Comparison of ENCODE assay signal across 8 mouse cellular contexts in the genomic region with DNA sequence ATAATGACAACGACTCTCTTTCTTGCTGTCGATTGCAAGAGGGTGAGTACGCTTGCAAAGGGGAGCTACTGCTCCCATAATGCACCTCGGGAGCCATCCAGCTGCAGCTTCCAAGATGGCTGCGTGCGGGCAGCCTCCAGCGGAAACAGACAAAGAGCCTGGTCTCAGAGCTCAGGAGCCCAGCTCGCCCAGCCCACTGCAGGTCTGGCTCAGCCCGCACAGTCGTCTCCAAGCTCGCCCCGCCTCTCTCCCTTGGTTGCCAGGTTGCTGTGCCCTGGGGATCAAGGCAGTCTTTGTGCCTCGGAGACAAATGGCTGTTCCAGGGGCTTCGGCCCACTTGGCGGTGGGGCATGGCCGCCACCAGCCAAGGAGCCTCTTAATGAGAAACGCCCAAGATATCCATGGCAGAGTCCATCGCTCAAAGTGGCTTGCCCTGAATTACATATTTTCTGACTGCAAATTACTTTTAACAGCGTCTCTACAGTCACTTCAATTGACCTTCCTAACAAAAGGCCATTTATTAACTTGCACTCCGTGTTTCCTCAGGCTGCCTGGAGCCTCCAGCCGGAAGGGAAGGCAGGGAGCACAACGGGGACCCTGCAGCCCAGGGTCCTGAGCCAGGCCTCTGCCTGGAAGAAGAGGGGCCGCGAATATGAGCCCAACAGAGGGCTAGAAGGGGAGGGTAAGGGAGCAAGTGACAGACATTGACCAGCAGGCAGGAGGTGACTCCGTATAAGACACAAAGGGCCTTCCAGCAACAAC. TPM values are rescaled to one million over a fixed set of nuclear protein-coding genes. Genes with fewer than 3 reads are reported as not detected.
DNase-seq lines count a peak whose midpoint lies in the region; ATAC-seq lines count a peak whose summit lies in the region.

No protein-coding gene starts in this region.

- peak overlapping the region; percentile 98 for H3K27ac ChIP-seq in hindbrain, embryonic 11.5 days (ENCODE audit: low read depth, low read length)

- H3K27me3 ChIP-seq in hindbrain, embryonic 11.5 days (ENCODE audit: control insufficient read depth, insufficient read depth, low read length) = no peaks in the 10 kb centered on the region

- H3K4me2 ChIP-seq in hindbrain, embryonic 11.5 days (replicated peaks; ENCODE audit: low read depth, low read length) = peak overlapping the region; percentile 5

- ATAC-seq in hindbrain, embryonic 11.5 days (ENCODE audit: low FRiP score) = peak; percentile 94
- ATAC-seq in erythroblast, adult 5-6 weeks (replicated peaks; ENCODE audit: low FRiP score, poor library complexity, severe bottlenecking) = no peak

- H3K4me1 ChIP-seq in hindbrain, embryonic 11.5 days (replicated peaks; ENCODE audit: control insufficient read depth, insufficient read depth, low read length) = peaks cover 25% of the 10 kb centered on the region

- peak overlapping the region; percentile 50 for H3K9ac ChIP-seq in hindbrain, embryonic 11.5 days (ENCODE audit: low read depth, low read length)

- H3K9me3 ChIP-seq in hindbrain, embryonic 11.5 days (ENCODE audit: control insufficient read depth, low read length) = no peaks in the 10 kb centered on the region

- peak; percentile 74 for DNase-seq in Muller cell, postnatal 12 days (ENCODE audit: inconsistent ontology term)
- DNase-seq in cerebellum, adult 9-11 months = peak; percentile 75
- peak; percentile 64 to 79 for DNase-seq in frontal cortex, adult 2 months (ENCODE audit: extremely low spot score in 1 of 2, low spot score in 1 of 2)
- DNase-seq in hindbrain, embryonic 11.5 days (ENCODE audit: low spot score) = peak; percentile 92
- DNase-seq in layer of hippocampus, postnatal 10 days (ENCODE audit: low spot score in 2 of 2) = peak; percentile 84 to 88
- DNase-seq in lung, postnatal 25 days (ENCODE audit: low spot score) = peak; percentile 32
- peak; percentile 70 for DNase-seq in right cerebral cortex, postnatal 14 days

- H3K36me3 ChIP-seq in hindbrain, embryonic 11.5 days (ENCODE audit: control insufficient read depth, insufficient read depth, low read length) = 0 out of 2 replicates have a peak, but pooled peaks cover 3% of the 10 kb centered on the region

- no peak overlapping the region for H3K4me3 ChIP-seq in hindbrain, embryonic 11.5 days (ENCODE audit: low read depth, low read length)

- WGBS in hindbrain, embryonic 11.5 days = 8% methylated on average over 25 of the region's 25 CpGs

RNA-seq across cellular contexts. Expression of gene Mvb12b, which starts 11.0 kb away (rescaled TPM):
- 77.2 and 78.7 TPM in 2 replicates for polyA plus RNA-seq in frontal cortex, adult 2 months (2012; rRNA removed)
- 36.8 and 42.4 TPM in 2 replicates for polyA plus RNA-seq in hindbrain, embryonic 11.5 days (2014; fragmentation: Nextera tagmentation; extraction: Ambion mirVana)
- total RNA-seq in layer of hippocampus, postnatal 10 days (2021) = 100 to 1,000 TPM; 114 to 115 TPM
- total RNA-seq in erythroblast, adult 5-6 weeks (2015; ENCODE audit: low replicate concordance) = 20.3 and 23.8 TPM in 2 replicates
- 17.1 and 17.3 TPM in 2 replicates for total RNA-seq in erythroblast, adult 5-6 weeks (2017; ENCODE audit: low replicate concordance)

Comparison
In these comparisons a context has a peak if more than half of its experiments do, and no peak if none do; other contexts are left out.
1. DNase-seq: peak in every context shown above with its lines; median percentile 92 in hindbrain, embryonic 11.5 days; 86 in layer of hippocampus, postnatal 10 days; 75 in cerebellum, adult 9-11 months; 74 in Muller cell, postnatal 12 days; 72 in frontal cortex, adult 2 months; 70 in right cerebral cortex, postnatal 14 days; 32 in lung, postnatal 25 days.
2. RNA of gene Mvb12b, which starts 11.0 kb away (total RNA-seq): 114 to 115 TPM in layer of hippocampus, postnatal 10 days; 17.1 to 23.8 TPM in erythroblast, adult 5-6 weeks; every median in the first group is over 4 times any median in the second.